Mouse (Mus musculus) cerebellum, postnatal 10 days (tissue): ENCODE results near the gene Bnip1.
A peak's percentile ranks its signal among the peaks of the same experiment; 100 is the strongest.

Experiments
- DNase-seq, 2 experiments: peaks; one replicate each; pipeline ENCODE4 v3.0.0; 2021; ENCODE audit warnings: mixed read lengths in 2 of 2

Gene Bnip1

DNA sequence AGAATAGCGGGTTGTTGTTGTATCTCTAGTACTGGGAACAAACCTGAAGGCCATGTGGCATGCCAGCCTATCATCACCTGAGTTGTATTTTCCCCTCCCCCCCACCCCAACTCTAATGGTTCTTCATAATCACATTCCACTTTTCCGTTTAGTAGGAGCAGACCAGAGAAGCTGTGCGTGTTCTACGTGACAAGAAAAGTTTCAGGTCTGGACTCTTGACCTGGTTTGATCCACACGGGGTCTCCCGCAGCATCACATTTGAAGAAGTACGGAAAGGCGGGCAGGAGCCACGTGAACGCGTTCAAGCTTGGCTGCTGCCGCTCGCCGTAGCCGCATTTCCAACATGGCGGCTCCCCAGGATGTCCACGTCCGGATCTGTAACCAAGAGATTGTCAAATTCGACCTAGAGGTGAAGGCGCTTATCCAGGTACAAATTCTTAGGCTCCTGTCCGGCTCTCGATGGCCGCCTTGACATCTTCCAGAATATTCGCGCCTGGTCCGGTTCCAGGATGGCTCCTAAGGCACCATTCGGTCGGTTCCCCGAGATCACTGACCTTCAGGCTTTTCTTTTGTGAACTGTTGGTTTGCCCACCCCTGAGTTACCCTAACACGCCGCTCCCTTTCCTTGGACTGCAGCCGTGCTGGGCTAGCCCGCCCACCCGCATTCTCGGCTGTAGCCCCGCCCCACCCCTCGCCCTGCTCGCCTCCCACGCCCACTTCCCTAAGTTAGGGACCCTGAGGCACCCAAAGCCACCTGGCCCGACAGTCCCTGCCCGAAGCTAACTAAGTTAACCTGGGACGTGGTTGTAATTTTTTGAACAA lies at the start of gene Bnip1:
Gene Bnip1 (plus strand): TSS at position 317 of the 822 bp plus-strand sequence.
- DNase-seq = peak; percentile 90

DNA sequence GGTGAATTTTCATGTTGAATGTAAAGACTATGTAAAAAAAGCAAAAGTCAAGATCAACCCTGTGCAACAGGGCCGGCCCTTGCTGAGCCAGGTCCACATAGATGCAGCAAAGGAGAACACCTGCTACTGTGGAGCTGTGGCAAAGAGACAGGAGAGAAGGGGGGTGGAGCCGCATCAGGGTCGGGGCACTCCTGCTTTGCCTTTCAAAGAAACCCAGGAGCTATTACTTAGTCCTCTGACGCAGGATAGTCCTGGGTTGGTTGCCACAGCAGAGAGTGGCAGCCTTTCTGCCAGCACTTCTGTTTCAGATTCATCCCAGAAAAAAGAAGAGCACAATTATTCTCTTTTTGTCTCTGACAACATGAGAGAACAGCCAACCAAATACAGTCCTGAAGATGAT lies 38.3 kb upstream of the Bnip1 start:
- no peak for DNase-seq

DNA sequence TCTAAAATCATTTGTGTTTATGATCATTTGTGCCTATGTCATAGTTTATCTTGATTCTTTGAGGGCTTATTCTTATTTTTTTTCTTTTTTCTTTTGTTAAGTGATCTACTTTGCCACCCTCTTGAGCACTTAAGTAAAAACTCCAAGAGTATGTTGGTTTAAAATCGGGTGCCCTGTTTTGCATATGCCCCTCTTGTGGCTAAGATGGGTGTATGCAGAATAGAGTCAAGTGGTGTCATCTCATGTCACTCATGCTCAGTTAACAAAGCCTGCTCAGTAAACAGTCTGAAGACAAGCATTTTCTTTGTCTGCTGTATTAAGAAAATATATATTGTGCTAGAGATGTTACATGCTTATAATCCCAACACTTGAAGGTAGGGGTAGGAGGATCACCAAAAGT lies 37.6 kb upstream of the Bnip1 start:
- no peak for DNase-seq

DNA sequence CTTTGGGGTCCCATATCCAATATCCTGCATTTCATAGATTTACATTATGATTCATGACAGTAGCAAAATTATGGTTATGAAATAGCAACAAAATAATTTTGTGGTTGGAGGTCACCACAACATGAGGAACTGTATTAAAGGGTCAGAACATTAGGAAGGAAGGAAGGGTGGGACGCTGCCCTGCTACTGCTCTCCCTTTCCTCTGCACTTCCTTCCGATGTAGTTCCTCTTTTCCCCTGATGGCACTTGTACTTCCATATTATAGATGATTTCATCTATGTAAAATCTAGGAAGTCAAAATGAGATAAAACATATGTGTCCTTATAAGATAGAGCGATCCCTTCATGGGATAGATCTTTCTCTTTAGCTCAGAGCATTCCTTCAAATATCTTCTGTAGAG lies 30.9 kb upstream of the Bnip1 start:
- DNase-seq = no peak

DNA sequence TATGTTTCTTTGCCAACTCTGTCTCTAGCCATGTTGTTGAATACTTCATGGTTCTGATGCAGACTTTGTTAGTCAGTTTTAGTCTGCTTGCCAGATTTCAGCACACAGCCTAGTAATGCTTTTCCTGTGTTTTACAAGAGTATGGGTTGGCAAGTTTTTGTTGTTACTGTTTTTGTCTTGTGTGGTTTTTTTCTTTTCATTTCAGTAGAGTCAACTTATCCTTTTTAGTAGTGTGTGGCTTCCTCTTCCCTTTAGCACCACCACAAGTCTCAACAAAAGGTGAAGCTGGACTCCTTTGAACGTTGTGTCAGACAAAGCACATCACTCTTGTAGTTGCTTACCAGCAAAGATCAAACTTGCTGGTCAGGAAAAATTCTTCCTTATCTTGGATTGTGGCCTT lies 28.6 kb upstream of the Bnip1 start:
- no peak for DNase-seq

DNA sequence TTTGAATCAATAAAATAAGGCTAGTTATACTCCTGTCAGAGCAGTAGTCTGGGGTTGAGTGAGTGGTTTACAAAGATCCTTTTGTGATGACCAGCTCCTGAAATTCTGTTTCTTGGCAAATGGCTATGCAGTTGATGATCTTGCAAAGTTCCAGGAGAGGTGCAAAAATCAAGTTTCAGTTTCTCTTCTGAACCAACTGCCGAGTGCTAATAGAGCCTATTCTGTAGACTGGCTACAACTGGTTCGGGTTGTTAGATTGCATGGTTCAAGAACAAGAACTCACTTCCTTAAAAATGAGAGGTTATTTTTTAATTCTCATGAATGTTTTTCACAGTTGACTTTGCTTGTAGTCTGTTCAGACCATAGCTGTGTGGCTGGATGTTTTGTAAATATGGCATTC lies 27.4 kb upstream of the Bnip1 start:
- no peak for DNase-seq

DNA sequence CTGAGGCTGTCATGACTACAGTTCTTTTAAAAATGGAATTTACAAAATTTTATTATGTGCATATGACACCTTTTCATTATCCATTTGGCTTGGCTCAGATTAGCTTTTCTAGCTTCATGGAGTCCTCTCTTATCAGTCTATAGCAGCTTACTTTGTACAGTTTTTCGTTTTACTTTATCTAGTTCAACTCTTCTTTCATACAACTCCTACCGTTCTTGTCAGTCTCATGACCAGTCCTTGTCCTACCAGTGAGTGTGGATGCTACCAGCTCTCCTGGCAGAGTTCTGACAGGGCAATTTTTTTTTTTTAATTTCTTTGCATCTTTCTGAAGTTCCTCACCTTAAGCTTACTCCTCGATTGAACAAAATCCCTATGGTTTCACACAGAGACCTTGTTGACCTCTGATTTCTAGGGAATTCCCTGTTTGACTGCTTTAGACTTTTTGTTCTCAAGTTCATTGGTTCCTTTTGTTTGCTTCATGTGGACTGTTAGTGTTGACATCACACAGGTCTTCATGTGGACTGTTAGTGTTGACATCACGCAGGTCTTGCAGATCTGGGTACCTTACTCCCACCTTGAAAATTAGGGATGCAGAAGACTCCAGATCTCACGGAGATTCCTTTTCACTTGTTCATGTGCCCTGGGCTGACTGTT lies 13.6 kb upstream of the Bnip1 start:
- no peak for DNase-seq

DNA sequence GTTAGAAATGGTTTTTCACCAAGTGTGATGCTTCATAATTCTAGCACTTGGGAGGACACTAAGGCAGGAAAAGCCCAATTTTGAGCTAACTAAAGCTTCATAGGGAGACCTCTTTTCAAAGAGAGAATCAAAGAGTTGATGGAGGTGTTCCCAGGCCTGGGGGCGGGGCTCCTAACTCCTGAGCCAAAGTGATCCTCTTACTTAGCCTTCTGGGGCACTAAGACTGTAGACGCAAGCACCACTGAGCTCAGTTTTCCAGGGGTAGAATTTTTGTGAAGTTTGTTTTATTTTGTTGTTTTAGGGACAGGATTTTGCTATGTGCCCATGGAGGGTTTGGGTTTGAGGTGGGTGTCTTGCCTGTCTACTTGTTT lies 13.1 kb upstream of the Bnip1 start:
- no peak for DNase-seq

DNA sequence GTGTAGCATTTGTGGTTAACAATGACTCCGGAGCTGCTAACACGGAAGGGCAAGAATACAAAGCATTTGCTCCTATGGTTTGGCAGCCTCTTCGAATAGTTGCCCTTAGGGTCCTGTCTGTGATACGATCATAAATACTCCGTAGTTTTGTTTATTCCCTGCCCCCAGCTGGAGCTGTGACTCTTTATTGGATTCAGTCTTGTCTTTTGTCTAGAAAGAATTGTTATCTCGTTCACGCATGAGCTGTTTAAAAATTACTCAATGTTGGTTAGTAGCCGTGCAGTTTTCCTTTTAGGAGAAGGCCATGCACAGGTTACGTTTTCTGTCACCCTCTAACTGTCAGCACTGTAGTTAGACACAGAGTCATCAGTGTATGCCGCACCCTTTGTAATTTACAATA lies 4.7 kb upstream of the Bnip1 start:
- no peak for DNase-seq

DNA sequence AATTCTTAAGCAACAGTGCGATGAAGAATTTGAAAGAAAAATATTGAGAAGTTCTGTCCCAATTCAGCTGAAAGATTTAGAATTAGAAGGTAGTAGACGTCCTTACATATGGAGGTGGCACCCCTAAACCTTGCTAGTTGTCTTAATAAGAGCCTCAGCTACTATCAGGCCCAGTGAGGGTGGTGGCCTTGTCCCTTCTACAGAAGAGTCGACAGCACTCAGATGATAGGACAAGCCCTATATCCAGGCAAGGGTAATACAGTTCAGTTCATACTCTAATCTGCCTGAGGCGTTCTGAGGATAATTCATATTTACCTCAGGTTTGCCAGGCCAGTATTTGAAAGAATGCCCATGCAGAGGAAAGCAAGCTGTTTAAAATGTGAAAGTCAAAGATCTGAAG lies 2.9 kb upstream of the Bnip1 start:
- DNase-seq = no peak

DNA sequence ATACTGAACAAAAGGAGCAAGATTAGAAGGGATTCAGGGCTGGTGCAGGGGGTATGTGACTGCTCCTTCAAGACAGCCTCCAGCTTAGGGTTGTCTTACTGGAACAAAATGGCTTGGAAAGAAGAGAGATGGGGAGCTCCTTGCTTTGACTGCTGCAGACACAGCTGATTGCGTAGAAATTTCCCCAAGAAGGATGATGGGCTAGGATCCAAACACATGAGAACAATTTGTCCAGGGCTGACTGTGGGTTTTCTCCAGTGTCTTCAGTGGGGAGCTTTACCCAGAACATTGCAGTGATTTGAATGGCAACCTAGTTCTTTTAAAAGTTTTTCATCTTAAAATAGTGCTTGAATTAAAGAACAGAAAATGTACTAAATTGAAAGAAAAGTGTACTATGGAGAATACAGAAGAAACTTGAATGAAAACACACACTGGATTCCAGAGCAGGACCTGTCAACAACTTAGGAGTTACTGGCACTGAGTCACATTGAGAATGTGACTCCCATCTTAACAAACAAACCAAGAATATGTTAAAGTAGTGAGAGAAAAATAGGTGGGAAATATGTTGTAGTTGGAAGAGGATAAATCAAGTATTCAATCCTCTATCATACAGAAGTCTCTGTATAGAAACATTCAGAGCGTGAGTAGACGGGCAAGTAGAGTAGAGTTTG lies 2.3 kb upstream of the Bnip1 start:
- DNase-seq = no peak

DNA sequence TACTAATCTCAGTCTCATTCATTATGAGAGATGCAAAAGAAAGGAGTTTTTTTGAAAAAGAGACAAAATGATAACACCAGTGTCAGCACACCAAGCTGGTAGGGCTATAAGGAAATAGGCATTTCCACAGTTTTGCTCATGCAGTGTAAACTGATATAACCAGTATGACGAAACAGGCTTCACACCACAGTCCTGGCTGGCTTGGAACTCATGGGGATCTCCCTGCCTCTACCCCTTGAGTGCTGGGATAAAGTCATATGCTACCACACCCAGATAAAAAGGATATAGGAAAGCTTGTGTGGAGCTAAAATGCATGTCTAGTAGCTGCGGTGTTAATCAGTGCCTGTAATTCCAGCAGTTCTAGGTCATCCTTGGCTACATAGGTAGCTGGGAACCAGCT lies 1.4 kb upstream of the Bnip1 start:
- DNase-seq = no peak

DNA sequence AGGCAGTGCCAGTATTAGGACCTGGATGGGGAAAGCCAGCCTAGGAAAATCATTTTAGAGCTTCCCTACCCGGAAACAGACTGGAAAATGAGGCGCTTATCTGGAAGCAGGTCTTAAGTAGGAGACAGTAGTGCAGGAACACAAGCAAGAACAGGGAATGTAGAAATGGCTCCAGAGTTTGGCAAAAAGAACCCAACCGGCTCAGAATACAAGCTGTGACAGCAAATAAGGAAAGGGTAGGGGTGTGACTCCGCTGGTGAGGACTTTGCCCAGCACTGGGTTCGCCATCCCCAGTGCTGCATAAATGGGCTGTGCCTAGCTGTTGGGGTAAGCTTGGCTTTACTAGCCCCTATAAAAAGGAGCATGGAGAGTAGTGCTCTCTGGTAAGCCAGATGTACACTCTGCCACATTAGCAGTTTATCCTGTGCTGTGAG lies 761 bp downstream of the Bnip1 start:
- DNase-seq = no peak

DNA sequence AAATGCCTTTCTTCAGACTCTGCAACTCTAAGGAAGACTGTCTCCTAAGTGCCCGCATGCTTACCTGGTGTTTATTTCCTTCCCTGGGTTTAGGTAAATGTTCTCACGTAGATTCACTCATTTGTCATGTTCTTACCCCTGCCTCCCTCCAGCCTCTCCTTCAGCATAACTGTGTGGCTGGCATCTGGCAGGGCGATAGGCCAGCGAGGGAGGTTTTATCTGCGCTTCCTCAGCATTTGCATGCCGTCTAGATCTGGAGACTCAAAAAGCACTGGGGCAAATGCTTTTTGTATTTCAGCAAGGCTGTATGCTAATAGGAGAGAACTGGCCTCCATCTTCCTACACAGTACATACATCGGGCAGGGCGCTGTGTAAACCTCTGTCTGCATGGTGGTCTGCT lies 3.7 kb downstream of the Bnip1 start:
- no peak for DNase-seq

DNA sequence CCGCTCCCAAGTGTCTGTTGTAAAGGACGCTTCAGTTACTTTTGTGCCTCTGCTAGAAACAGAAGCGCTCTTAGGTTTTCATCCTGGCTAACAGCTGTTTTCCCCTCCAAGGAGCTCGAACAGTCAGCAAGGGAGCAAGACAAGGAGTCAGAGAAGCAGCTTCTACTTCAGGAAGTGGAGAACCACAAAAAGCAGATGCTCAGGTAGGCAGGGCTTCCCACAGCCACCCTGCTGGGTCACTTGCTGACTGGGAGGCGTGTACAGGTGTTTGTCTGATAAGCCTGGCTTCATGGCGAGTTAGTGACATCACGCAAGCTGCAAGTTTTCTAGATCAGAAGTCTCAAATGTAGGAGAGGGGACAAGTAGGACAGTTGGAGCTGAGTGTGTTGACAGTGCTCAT lies 5.7 kb downstream of the Bnip1 start:
- no peak for DNase-seq

DNA sequence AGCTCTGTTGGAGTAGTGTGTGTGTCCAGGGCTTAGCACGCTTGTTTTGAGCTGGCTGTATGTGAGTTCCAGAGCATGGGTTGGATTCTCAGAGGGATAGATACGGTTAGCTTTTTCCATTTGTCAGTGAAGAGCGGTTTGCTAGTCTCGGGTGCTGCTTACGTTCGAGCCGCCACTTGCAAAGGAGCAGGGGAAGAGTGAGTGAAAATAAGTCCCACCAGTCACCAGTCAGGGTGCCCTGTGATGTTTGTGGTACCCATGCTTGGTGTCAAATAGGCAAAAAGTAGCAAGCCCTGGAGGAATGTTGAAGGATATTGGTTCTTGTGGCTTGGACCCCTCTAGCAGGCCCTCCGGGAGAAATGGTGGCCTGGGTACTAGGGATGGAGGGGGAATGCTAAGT lies 8.1 kb downstream of the Bnip1 start:
- DNase-seq = no peak

DNA sequence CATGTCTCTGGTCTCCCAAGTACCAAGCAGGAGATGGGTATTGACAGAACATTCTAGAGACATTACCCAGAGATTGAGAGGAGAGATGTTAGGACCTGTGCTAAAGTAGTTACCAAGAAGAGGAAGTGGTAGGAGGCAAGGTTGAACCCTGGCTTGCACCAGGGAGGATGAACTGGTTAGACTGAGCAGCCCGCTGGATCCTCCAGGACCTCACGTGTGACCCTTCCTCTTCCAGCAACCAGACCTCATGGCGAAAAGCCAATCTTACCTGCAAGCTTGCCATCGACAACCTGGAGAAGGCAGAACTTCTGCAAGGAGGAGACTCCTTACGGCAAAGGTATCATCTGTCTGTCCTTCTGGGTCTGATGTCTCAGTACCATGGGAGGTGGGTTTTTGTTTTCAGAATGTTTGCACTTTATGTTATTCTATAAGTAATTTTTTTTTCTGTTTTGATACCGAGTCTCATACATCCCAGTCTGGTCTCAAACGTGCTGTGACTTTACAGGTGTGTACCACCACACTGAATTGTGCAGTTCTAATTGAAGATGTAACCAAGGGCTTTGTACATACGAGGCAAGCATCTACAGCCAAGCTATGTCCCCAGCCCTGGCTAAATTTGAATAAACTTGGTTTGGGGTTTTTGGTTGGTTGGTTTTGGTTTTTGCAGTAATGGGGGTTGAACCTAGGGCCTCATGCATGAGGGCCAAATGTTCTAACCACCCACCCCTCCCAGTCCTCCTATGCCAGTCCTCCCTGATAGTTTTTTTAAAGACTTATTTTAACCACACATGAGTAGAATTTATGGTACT lies 8.8 kb downstream of the Bnip1 start:
- DNase-seq = peak in 1 of 2 experiments; percentile 12

DNA sequence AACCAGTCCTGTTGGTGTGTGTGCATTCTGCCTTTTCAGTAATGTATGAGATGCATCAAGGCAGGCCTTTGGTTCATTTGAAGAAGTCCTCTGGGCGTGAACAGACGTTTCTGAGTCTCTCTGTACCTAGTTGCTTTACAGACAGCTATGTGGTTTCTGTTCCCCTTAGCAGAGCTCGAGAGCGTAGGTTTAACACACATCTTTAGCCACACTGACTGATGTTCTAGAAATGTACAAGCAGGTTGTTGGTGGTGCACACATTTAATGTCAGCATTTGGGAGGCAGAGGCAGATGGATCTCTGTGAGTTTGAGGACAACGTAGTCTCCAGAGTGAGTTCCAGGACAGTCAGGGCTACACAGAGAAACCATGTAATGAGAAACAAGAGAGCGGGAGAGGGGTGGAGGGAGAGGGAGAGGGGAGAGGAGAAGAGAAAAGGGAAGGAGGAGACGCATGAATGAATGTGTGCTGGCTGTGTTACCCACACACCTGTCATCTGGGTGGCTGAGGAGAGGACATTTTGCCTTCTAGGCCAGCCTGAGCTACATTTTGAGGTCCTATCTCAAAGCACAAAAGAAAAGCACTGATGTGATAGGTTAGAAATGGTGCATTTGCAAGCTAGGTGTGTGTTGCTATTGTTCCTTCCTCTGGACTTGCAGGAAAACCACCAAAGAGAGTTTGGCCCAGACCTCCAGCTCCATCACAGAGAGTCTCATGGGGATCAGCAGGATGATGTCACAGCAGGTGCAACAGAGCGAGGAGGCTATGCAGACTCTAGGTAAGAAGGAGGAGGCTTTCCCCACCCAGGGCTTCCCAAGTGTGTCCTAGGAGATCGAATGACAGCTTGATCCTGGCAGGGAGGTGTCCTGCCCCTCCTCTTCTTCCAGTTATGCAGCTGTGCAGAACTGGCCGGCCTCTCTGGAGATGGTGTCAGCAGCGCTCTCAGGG lies 9.7 kb downstream of the Bnip1 start:
- DNase-seq = no peak

DNA sequence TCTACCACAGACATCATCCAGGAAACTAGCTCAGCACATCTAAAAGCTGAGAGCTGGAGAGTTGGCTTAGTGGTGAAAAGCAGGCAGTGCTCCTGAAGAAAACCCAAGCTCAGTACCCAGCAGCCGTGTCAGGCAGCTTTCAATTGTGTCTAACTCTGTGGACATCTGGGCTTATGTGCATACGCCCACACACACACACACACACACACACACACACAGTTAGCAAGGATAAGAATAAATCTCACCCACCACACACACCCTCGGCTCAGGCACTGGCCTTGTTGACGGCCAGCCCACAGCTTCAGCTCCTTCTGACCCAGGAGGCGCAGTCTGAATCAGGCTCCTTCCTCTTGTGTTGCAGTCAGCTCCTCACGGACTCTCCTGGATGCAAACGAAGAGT lies 10.7 kb downstream of the Bnip1 start:
- DNase-seq = no peak

DNA sequence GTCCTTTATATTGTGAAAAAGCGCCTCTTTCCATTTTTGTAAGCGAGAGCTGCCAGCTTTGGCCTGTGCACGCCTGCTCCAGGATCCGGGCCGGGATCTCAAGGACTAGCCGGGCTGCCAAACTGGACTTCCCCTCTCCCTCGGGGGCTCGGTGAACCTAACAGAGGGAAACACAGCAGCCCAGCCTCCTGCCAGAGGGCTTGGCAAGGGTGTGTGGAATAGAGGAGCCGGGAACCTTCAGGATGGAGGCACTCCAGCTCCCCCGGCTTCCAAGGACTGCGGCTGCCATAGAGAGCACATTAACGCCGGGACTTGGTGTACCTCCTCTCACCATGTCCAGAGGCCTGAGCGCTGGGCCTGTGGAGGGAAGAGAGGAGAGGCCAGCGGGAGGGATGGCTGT lies 11.2 kb downstream of the Bnip1 start:
- no peak for DNase-seq

DNA sequence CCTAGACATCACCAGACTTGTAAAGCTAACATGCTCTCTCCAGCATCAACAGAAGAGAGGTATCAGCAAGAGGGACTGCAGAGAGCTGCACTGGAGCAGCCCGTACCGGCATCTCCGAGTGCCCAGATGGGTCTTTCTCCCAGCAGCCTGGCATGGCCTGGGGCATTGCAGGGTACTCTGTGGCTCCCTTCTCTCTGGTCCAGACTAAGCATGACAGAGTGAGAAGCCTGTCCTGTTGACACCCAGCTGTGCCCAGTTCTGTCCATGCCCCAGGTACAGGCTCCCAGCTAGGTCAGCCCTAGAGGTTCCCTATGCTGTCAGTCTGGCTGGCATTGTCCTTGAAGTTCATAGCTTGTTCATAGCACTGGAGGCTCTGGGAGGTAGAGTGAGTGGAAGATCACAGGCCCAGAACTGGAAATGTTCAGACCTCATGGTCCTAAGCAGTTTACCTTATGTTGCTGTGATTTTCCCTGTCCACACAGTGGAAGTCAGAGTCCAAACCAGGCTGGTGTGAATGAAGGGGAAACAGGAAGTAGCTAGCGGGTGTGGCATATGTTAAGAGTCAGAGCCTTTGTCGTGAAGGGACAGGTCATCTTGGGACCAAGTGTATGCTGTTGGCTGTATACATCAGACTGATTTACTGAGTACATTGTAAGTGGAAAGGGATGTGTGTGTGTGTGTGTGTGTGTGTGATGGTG lies 12.4 kb downstream of the Bnip1 start:
- no peak for DNase-seq
